Mouse (Mus musculus): Measurements from ENCODE around the gene Dnaja2. TPM values are rescaled to one million over a fixed set of nuclear protein-coding genes. Genes with fewer than 3 reads are reported as not detected.

Dnaja2 gene
- polyA plus RNA-seq (2014; fragmentation: Illumina TruSeq; extraction: RNeasy Lipid Tissue Mini Kit (QIAGEN cat#74804); ENCODE audit: low read depth, low replicate concordance), result 318 TPM

GRCm38 (mm10) chr8:85555181-85556145 lies at the start of gene Dnaja2:
TSS of gene Dnaja2 (minus strand) at chr8:85555344.

GRCm38 (mm10) chr8:85492125-85492875 lies 62.8 kb downstream of the Dnaja2 start, which contains the start of gene Gpt2:
TSS of gene Gpt2 (plus strand) at chr8:85492576.

Other genes starting within 250 kb of the Dnaja2 start
- 0.13 TPM for gene Mylk3, start 169.0 kb downstream of the Dnaja2 start, polyA plus RNA-seq (2014; fragmentation: Illumina TruSeq; extraction: RNeasy Lipid Tissue Mini Kit (QIAGEN cat#74804); ENCODE audit: low read depth, low replicate concordance)
- 53.8 TPM for gene 4921524J17Rik, start 122.5 kb downstream of the Dnaja2 start, polyA plus RNA-seq (2014; fragmentation: Illumina TruSeq; extraction: RNeasy Lipid Tissue Mini Kit (QIAGEN cat#74804); ENCODE audit: low read depth, low replicate concordance)
- gene Gpt2, start 62.8 kb downstream of the Dnaja2 start, polyA plus RNA-seq (2014; fragmentation: Illumina TruSeq; extraction: RNeasy Lipid Tissue Mini Kit (QIAGEN cat#74804); ENCODE audit: low read depth, low replicate concordance), result 24.2 TPM
- gene Neto2, start 145.6 kb upstream of the Dnaja2 start, polyA plus RNA-seq (2014; fragmentation: Illumina TruSeq; extraction: RNeasy Lipid Tissue Mini Kit (QIAGEN cat#74804); ENCODE audit: low read depth, low replicate concordance), result 4.1 TPM